In the genomic region with DNA sequence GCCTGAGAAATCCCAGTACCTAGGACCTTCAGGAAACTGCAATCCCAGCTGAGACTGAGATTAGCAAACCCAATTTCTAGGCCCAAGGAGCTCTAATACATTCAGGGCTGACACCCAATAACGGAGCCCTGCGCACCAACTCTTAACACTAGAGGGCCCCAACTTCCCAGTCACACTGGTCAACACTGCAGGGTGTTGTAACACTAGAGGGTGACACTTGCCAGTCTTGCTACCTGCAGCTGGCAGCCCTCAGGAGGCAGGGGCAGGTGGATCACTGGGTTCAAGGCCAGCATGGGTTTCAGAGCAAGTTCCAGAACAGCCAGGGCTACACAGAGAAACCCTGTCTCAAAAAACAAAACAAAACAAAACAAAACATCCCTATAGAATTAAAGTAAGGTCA, we compare ENCODE assay signal across 8 mouse cellular contexts. TPM values are rescaled to one million over a fixed set of nuclear protein-coding genes. Genes with fewer than 3 reads are reported as not detected.
DNase-seq lines count a peak whose midpoint lies in the region; ATAC-seq and TF ChIP-seq lines count a peak whose summit lies in the region.

No protein-coding gene starts in this region.

- peak; percentile 6; the same call in 1 of the 2 replicates for ATAC-seq in forebrain, embryonic 16.5 days
- peak; percentile 64 for ATAC-seq in hindbrain, embryonic 11.5 days (ENCODE audit: low FRiP score)
- ATAC-seq in limb, embryonic 14.5 days (ENCODE audit: low FRiP score, low read depth), result 0 out of 2 replicates have a peak, but pooled peaks have one; percentile 3
- 0 out of 2 replicates have a peak, but pooled peaks have one; percentile 29 for ATAC-seq in midbrain, embryonic 14.5 days (ENCODE audit: low FRiP score, low TSS enrichment)
- ATAC-seq in stomach, embryonic 16.5 days (ENCODE audit: insufficient read depth, low FRiP score), result peak; percentile 61; the same call in 1 of the 2 replicates

- H3K9me3 ChIP-seq in forebrain, embryonic 16.5 days (ENCODE audit: control insufficient read depth, low read length), result no peaks in the 10 kb centered on the region
- no peaks in the 10 kb centered on the region for H3K9me3 ChIP-seq in hindbrain, embryonic 11.5 days (ENCODE audit: control insufficient read depth, low read length)
- H3K9me3 ChIP-seq in limb, embryonic 14.5 days (ENCODE audit: control insufficient read depth, low read length), result no peaks in the 10 kb centered on the region
- H3K9me3 ChIP-seq in midbrain, embryonic 14.5 days (ENCODE audit: control insufficient read depth, low read length), result no peaks in the 10 kb centered on the region
- H3K9me3 ChIP-seq in stomach, embryonic 16.5 days (replicated peaks; ENCODE audit: control insufficient read depth, low read length), result no peaks in the 10 kb centered on the region

- no peak overlapping the region for H3K9ac ChIP-seq in forebrain, embryonic 16.5 days (replicated peaks; ENCODE audit: low read depth, low read length)
- no peak overlapping the region for H3K9ac ChIP-seq in hindbrain, embryonic 11.5 days (ENCODE audit: low read depth, low read length)
- H3K9ac ChIP-seq in limb, embryonic 14.5 days (ENCODE audit: low read depth, low read length, severe bottlenecking), result no peak overlapping the region
- H3K9ac ChIP-seq in midbrain, embryonic 14.5 days (replicated peaks; ENCODE audit: low read length), result no peak overlapping the region
- no peak overlapping the region for H3K9ac ChIP-seq in stomach, embryonic 16.5 days (ENCODE audit: low read length)

- DNase-seq in layer of hippocampus, adult 9-11 months, result peak; percentile 51
- no peak for DNase-seq in layer of hippocampus, postnatal 25 days (ENCODE audit: extremely low spot score in 1 of 2, low spot score in 1 of 2)
- peak; percentile 57 for DNase-seq in brain, adult 2 months (ENCODE audit: low read depth, low spot score)
- DNase-seq in hindbrain, embryonic 11.5 days (ENCODE audit: low spot score), result peak; percentile 33
- peak; percentile 35 for DNase-seq in limb, embryonic 14.5 days (ENCODE audit: low spot score)
- DNase-seq in midbrain, embryonic 14.5 days, result peak; percentile 39

- H3K27ac ChIP-seq in forebrain, embryonic 16.5 days (ENCODE audit: low read length), result no peak overlapping the region
- no peak overlapping the region for H3K27ac ChIP-seq in hindbrain, embryonic 11.5 days (ENCODE audit: low read depth, low read length)
- no peak overlapping the region for H3K27ac ChIP-seq in limb, embryonic 14.5 days (replicated peaks; ENCODE audit: low read depth, low read length)
- H3K27ac ChIP-seq in midbrain, embryonic 14.5 days (replicated peaks; ENCODE audit: low read depth, low read length), result no peak overlapping the region
- no peak overlapping the region for H3K27ac ChIP-seq in stomach, embryonic 16.5 days (ENCODE audit: low read length)

- H3K4me2 ChIP-seq in forebrain, embryonic 16.5 days (ENCODE audit: low read length), result no peak overlapping the region
- no peak overlapping the region for H3K4me2 ChIP-seq in hindbrain, embryonic 11.5 days (replicated peaks; ENCODE audit: low read depth, low read length)
- no peak overlapping the region for H3K4me2 ChIP-seq in limb, embryonic 14.5 days (replicated peaks; ENCODE audit: low read depth, low read length, severe bottlenecking)
- H3K4me2 ChIP-seq in midbrain, embryonic 14.5 days (ENCODE audit: low read length), result no peak overlapping the region
- 0 out of 2 replicates have a peak overlapping the region, but pooled peaks have one; percentile 42 for H3K4me2 ChIP-seq in stomach, embryonic 16.5 days (ENCODE audit: low read depth, low read length)

- TF ChIP-seq POLR2A in limb, embryonic 14.5 days (IDR thresholded peaks at IDR 0.05; ENCODE audit: borderline replicate concordance, extremely low read depth, insufficient read depth, insufficient read length), result no peak

- H3K27me3 ChIP-seq in forebrain, embryonic 16.5 days (replicated peaks; ENCODE audit: control insufficient read depth, insufficient read depth, low read length), result no peaks in the 10 kb centered on the region
- H3K27me3 ChIP-seq in hindbrain, embryonic 11.5 days (ENCODE audit: control insufficient read depth, insufficient read depth, low read length), result no peaks in the 10 kb centered on the region
- no peaks in the 10 kb centered on the region for H3K27me3 ChIP-seq in limb, embryonic 14.5 days (ENCODE audit: control insufficient read depth, insufficient read depth, low read length)
- H3K27me3 ChIP-seq in midbrain, embryonic 14.5 days (ENCODE audit: control insufficient read depth, insufficient read depth, low read length), result no peaks in the 10 kb centered on the region
- H3K27me3 ChIP-seq in stomach, embryonic 16.5 days (ENCODE audit: control insufficient read depth, insufficient read depth, low read length), result no peaks in the 10 kb centered on the region

- no peak overlapping the region for H3K4me3 ChIP-seq in forebrain, embryonic 16.5 days (replicated peaks; ENCODE audit: low read length)
- no peak overlapping the region for H3K4me3 ChIP-seq in hindbrain, embryonic 11.5 days (ENCODE audit: low read depth, low read length)
- H3K4me3 ChIP-seq in limb, embryonic 14.5 days (replicated peaks; ENCODE audit: low read length), result no peak overlapping the region
- H3K4me3 ChIP-seq in midbrain, embryonic 14.5 days (replicated peaks; ENCODE audit: low read depth, low read length), result peak overlapping the region; percentile 93; the same call in 1 of the 2 replicates
- no peak overlapping the region for H3K4me3 ChIP-seq in stomach, embryonic 16.5 days (replicated peaks; ENCODE audit: low read length)

- no peaks in the 10 kb centered on the region for H3K36me3 ChIP-seq in forebrain, embryonic 16.5 days (ENCODE audit: control insufficient read depth, insufficient read depth)
- no peaks in the 10 kb centered on the region for H3K36me3 ChIP-seq in hindbrain, embryonic 11.5 days (ENCODE audit: control insufficient read depth, insufficient read depth, low read length)
- H3K36me3 ChIP-seq in limb, embryonic 14.5 days (ENCODE audit: control insufficient read depth, insufficient read depth, low read length), result peaks cover 2% of the 10 kb centered on the region; the same call in 1 of the 2 replicates
- peaks cover 6% of the 10 kb centered on the region for H3K36me3 ChIP-seq in midbrain, embryonic 14.5 days (ENCODE audit: control insufficient read depth, insufficient read depth, low read length)
- no peaks in the 10 kb centered on the region for H3K36me3 ChIP-seq in stomach, embryonic 16.5 days (ENCODE audit: control insufficient read depth, insufficient read depth, low read length)

- WGBS in forebrain, embryonic 16.5 days, result 18% methylated on average over 2 of the region's 2 CpGs
- 4% methylated on average over 2 of the region's 2 CpGs for WGBS in hindbrain, embryonic 11.5 days
- 33% methylated on average over 2 of the region's 2 CpGs for WGBS in limb, embryonic 14.5 days
- 14% methylated on average over 2 of the region's 2 CpGs for whole genome bisulfite sequencing in midbrain, embryonic 14.5 days
- WGBS in stomach, embryonic 16.5 days, result 28% methylated on average over 2 of the region's 2 CpGs

- H3K4me1 ChIP-seq in forebrain, embryonic 16.5 days (replicated peaks; ENCODE audit: control insufficient read depth, insufficient read depth, low read length), result peaks cover 27% of the 10 kb centered on the region
- H3K4me1 ChIP-seq in hindbrain, embryonic 11.5 days (replicated peaks; ENCODE audit: control insufficient read depth, insufficient read depth, low read length), result no peaks in the 10 kb centered on the region
- H3K4me1 ChIP-seq in limb, embryonic 14.5 days (ENCODE audit: control insufficient read depth, insufficient read depth, low read length), result peaks cover 13% of the 10 kb centered on the region
- peaks cover 16% of the 10 kb centered on the region for H3K4me1 ChIP-seq in midbrain, embryonic 14.5 days (ENCODE audit: control insufficient read depth, insufficient read depth, low read length)
- peaks cover 11% of the 10 kb centered on the region for H3K4me1 ChIP-seq in stomach, embryonic 16.5 days (ENCODE audit: control insufficient read depth, insufficient read depth, low read length)

RNA-seq across cellular contexts. Expression of gene Zc3h14, which starts 0.6 kb away (rescaled TPM):
- total RNA-seq in layer of hippocampus, postnatal 25 days (2021), result 100 to 1,000 TPM in 1 of 2 experiments, 10 to 100 TPM in 1; 86.0 to 101 TPM
- polyA plus RNA-seq in forebrain, embryonic 16.5 days (2015; fragmentation: Nextera tagmentation; extraction: Ambion mirVana), result 127 and 136 TPM in 2 replicates
- 165 and 169 TPM in 2 replicates for polyA plus RNA-seq in hindbrain, embryonic 11.5 days (2014; fragmentation: Nextera tagmentation; extraction: Ambion mirVana)
- 138 and 145 TPM in 2 replicates for polyA plus RNA-seq in limb, embryonic 14.5 days (2012; rRNA removed)
- 128 and 137 TPM in 2 replicates for polyA plus RNA-seq in limb, embryonic 14.5 days (2014; fragmentation: Nextera tagmentation; extraction: Ambion mirVana)
- 99.5 and 135 TPM in 2 replicates for polyA plus RNA-seq in midbrain, embryonic 14.5 days (2014; fragmentation: Nextera tagmentation; extraction: Ambion mirVana)
- 89.8 and 97.5 TPM in 2 replicates for polyA plus RNA-seq in stomach, embryonic 16.5 days (2015; fragmentation: Nextera tagmentation; extraction: Ambion mirVana)

RNA-seq across cellular contexts. Expression of gene Ptpn21, which starts 8.9 kb away (rescaled TPM):
- total RNA-seq in layer of hippocampus, postnatal 25 days (2021), result 1 to 10 TPM; 7.8 to 7.9 TPM
- polyA plus RNA-seq in forebrain, embryonic 16.5 days (2015; fragmentation: Nextera tagmentation; extraction: Ambion mirVana), result 5.4 and 5.5 TPM in 2 replicates
- 6.0 and 6.4 TPM in 2 replicates for polyA plus RNA-seq in hindbrain, embryonic 11.5 days (2014; fragmentation: Nextera tagmentation; extraction: Ambion mirVana)
- polyA plus RNA-seq in limb, embryonic 14.5 days (2012; rRNA removed), result 13.1 and 16.7 TPM in 2 replicates
- polyA plus RNA-seq in limb, embryonic 14.5 days (2014; fragmentation: Nextera tagmentation; extraction: Ambion mirVana), result 9.3 and 9.9 TPM in 2 replicates
- polyA plus RNA-seq in midbrain, embryonic 14.5 days (2014; fragmentation: Nextera tagmentation; extraction: Ambion mirVana), result 3.9 and 5.4 TPM in 2 replicates
- 7.6 and 9.0 TPM in 2 replicates for polyA plus RNA-seq in stomach, embryonic 16.5 days (2015; fragmentation: Nextera tagmentation; extraction: Ambion mirVana)

Comparison
In these comparisons a context has a peak if more than half of its experiments do, and no peak if none do; other contexts are left out.
1. DNase-seq: peak in layer of hippocampus, adult 9-11 months (single experiment), brain, adult 2 months (single experiment), hindbrain, embryonic 11.5 days (single experiment), limb, embryonic 14.5 days (single experiment) and midbrain, embryonic 14.5 days (single experiment); none in layer of hippocampus, postnatal 25 days (0 of 2).
2. ATAC-seq: peak in every context shown above with its lines; median percentile 64 in hindbrain, embryonic 11.5 days; 61 in stomach, embryonic 16.5 days; 29 in midbrain, embryonic 14.5 days; 6 in forebrain, embryonic 16.5 days; 3 in limb, embryonic 14.5 days.